Mouse (Mus musculus): Measurements from ENCODE around the gene Otulinl. TPM values are rescaled to one million over a fixed set of nuclear protein-coding genes. Genes with fewer than 3 reads are reported as not detected.

The Otulinl gene
- total RNA-seq, 2 experiments from 2014 or later = 6.2 to 8.3 TPM

- DNase-seq (ENCODE audit: low spot score in 2 of 2) = no peak
These were observed 1.2 kb upstream of the Otulinl start for GRCm38 (mm10) chr15:27682619-27683018.

GRCm38 (mm10) chr15:27680997-27681396 lies 382 bp downstream of the Otulinl start:
- DNase-seq (ENCODE audit: low spot score in 2 of 2) = no peak

GRCm38 (mm10) chr15:27678511-27678910 lies 2.9 kb downstream of the Otulinl start:
- no peak for DNase-seq (ENCODE audit: low spot score in 2 of 2)

- no peak for DNase-seq (ENCODE audit: low spot score in 2 of 2)
These were observed 3.6 kb downstream of the Otulinl start for GRCm38 (mm10) chr15:27677801-27678200.

GRCm38 (mm10) chr15:27676211-27676610 lies 5.2 kb downstream of the Otulinl start:
- DNase-seq (ENCODE audit: low spot score in 2 of 2) = no peak

- no peak for DNase-seq (ENCODE audit: low spot score in 2 of 2)
These were observed 6.3 kb downstream of the Otulinl start for GRCm38 (mm10) chr15:27675122-27675521.

GRCm38 (mm10) chr15:27674041-27674440 lies 7.3 kb downstream of the Otulinl start:
- no peak for DNase-seq (ENCODE audit: low spot score in 2 of 2)

- no peak for DNase-seq (ENCODE audit: low spot score in 2 of 2)
These were observed 8.2 kb downstream of the Otulinl start for GRCm38 (mm10) chr15:27673151-27673550.

GRCm38 (mm10) chr15:27672259-27672658 lies 9.1 kb downstream of the Otulinl start:
- DNase-seq (ENCODE audit: low spot score in 2 of 2) = no peak

GRCm38 (mm10) chr15:27671612-27672245 lies 9.7 kb downstream of the Otulinl start:
- no peak for DNase-seq (ENCODE audit: low spot score in 2 of 2)

GRCm38 (mm10) chr15:27670708-27671107 lies 10.7 kb downstream of the Otulinl start:
- DNase-seq (ENCODE audit: low spot score in 2 of 2) = no peak

GRCm38 (mm10) chr15:27669931-27670411 lies 11.4 kb downstream of the Otulinl start:
- DNase-seq (ENCODE audit: low spot score in 2 of 2) = no peak

- no peak for DNase-seq (ENCODE audit: low spot score in 2 of 2)
These were observed 12.1 kb downstream of the Otulinl start for GRCm38 (mm10) chr15:27669276-27669675.

GRCm38 (mm10) chr15:27668557-27668956 lies 12.8 kb downstream of the Otulinl start:
- no peak for DNase-seq (ENCODE audit: low spot score in 2 of 2)

- no peak for DNase-seq (ENCODE audit: low spot score in 2 of 2)
These were observed 13.3 kb downstream of the Otulinl start for GRCm38 (mm10) chr15:27668001-27668461.

- no peak for DNase-seq (ENCODE audit: low spot score in 2 of 2)
These were observed 14.4 kb downstream of the Otulinl start for GRCm38 (mm10) chr15:27666911-27667539.

- DNase-seq (ENCODE audit: low spot score in 2 of 2) = no peak
These were observed 15.9 kb downstream of the Otulinl start for GRCm38 (mm10) chr15:27665392-27665911.

GRCm38 (mm10) chr15:27664126-27664525 lies 17.3 kb downstream of the Otulinl start:
- no peak for DNase-seq (ENCODE audit: low spot score in 2 of 2)

- no peak for DNase-seq (ENCODE audit: low spot score in 2 of 2)
These were observed 18.7 kb downstream of the Otulinl start for GRCm38 (mm10) chr15:27662699-27663098.

- no peak for DNase-seq (ENCODE audit: low spot score in 2 of 2)
These were observed 19.7 kb downstream of the Otulinl start for GRCm38 (mm10) chr15:27661696-27662095.

- DNase-seq (ENCODE audit: low spot score in 2 of 2) = peak; percentile 74 to 80
These were observed 21.7 kb downstream of the Otulinl start for GRCm38 (mm10) chr15:27659592-27660244.

- DNase-seq (ENCODE audit: low spot score in 2 of 2) = no peak
These were observed 22.2 kb downstream of the Otulinl start for GRCm38 (mm10) chr15:27659143-27659542.
